Mouse (Mus musculus): ENCODE results near the gene Cyp4a30b. TPM values are rescaled to one million over a fixed set of nuclear protein-coding genes. Genes with fewer than 3 reads are reported as not detected.
"Not testable (repeated sequence)": the region's sequence is repeated elsewhere in the genome, so short reads cannot be mapped to it uniquely, and the experiment has no call there.

Gene Cyp4a30b
- total RNA-seq (2015) = not detected in 2 replicates
- total RNA-seq (2017) = not detected in 2 replicates

DNA sequence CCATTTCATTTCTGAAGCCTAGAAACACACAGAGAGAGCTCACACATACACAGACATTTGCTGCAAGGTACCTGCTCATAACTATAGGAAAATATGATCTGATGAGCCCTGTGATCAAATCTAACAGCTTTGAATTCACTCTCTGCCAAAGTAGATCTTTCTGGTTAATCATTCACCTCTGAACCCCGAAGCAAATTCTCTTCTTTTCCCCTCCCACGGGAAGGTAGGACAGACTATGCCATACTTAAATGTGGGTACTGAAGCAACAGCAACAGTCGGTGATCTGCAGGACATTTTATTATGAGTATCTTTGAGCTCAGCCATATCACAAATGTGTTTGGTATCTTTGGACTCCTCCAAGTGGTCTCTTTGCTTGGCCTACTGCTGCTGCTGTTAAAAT lies at the start of gene Cyp4a30b:
Gene Cyp4a30b (plus strand): TSS at position 301 of the 400 bp plus-strand sequence.
- no peak for ATAC-seq (replicated peaks; ENCODE audit: poor library complexity)

DNA sequence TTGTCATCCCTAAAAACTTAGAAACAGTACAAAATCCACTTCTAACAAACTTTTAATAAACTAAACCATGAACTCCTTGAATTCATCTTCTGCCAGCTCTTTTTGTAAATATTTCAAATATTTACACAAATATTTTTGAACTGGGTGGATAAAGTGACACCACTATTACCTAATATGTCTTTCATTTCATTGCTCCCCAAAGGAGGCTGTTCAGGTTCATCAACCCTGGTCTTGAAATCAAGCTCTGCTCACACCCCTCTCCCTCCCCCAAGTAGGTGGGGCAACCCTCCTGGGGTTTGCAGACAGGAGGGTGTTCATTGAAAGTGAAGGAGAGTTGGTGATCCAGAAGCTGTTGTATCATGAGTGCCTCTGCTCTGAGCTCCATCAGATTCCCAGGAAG lies 41.1 kb upstream of the Cyp4a30b start, which contains the start of gene Cyp4a12b:
Gene Cyp4a12b (plus strand): TSS at position 301 of the 400 bp plus-strand sequence.
- ATAC-seq (replicated peaks; ENCODE audit: poor library complexity) = not testable (repeated sequence)

DNA sequence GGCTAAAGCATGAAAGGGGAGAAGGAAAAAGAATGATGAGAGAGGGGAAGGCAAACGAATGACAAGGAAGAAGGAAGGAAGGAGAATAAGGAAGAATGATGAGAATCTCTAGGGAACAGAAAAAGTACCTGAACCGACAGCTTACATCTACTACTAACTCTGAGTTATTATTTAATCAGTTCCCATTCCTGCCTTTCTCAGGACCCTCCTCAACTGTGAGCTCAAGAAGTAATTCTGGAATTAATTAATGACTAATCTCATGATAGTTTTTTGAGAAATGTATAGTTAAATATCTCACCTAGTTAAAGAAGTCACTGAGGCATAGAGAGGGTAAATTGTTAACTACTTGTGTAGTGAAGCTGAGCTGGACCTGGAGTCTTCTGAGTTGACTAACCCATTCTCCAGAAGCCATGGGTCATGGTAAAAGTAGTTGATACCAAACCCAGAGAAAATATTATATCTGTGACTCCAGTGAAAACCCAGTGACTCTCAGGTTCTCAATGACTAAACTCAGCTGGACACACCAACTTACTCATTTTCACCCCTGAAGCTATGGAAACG lies 1.7 kb upstream of the Cyp4a30b start:
- no peak for ATAC-seq (replicated peaks; ENCODE audit: poor library complexity)

DNA sequence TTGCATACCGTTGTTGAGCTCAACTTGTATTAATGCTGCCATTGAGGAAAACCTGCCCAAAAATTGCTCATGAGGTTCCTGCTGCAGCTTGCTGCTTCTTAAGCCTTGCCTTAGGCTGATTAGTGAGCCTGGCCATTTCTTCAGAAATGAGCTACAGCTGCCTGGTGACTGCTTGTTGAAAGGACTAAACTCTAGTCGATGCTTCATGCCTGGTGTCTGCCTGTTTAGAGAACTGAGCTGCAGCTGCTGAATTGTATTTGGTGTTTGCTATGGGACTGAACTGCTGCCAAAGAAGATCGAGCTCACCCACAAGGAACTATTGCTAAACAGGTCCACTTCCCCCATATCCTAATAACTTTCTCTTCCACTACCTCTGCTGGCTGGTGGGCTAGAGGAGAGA lies 21.2 kb downstream of the Cyp4a30b start:
- peak; percentile 50 for ATAC-seq (replicated peaks; ENCODE audit: poor library complexity)

DNA sequence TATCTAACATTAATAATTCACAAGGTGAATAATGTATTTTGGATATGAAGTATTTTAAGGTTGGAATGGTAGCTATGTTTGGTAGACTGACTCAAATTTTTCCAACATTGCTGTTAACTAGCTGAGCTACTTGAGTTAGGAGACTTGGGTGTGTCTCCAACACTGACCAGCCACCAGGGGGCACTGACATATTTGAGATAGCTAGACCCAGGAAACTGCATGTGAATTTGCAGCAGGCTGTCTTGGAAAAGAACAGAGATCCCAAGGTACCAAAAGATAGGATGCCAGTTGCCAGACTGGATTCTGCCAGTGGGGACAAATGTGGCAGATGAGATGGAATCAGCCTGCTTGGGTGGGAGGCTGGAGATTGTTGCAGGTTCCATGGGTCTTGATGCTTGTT lies 23.6 kb downstream of the Cyp4a30b start:
- ATAC-seq (replicated peaks; ENCODE audit: poor library complexity) = peak; percentile 94

DNA sequence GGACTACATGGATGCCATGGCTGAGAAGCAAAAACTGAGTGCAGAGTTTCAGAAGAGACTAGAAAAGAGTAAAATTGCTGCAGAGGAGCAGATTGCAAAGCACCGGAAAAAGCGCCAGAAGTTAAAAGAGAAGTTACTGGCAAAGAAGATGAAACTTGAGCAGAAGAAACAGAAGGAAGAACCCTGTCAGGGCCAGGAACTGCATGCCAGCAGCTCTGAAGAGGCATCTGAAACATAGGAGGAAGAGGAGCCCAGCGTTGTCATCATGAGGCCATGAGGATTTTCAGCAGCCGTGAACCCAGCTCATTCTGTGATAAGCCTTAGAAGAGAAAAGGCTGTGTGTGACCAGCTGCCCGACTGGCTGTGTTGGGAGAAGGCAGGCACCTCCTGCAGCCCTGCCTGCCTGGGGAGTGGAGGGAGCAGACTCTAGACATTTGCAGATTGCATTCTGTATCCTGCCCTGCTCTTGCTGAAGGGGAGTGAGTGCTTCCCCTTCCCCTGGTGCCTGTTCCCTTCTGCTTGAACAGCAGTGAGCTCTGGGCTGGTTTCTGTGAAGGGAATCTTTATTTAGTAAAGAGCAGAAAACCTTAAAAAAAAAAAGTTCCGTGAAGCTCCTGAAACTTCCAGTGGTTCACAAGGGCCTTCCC lies 28.7 kb downstream of the Cyp4a30b start:
- ATAC-seq (replicated peaks; ENCODE audit: poor library complexity) = peak; percentile 48

DNA sequence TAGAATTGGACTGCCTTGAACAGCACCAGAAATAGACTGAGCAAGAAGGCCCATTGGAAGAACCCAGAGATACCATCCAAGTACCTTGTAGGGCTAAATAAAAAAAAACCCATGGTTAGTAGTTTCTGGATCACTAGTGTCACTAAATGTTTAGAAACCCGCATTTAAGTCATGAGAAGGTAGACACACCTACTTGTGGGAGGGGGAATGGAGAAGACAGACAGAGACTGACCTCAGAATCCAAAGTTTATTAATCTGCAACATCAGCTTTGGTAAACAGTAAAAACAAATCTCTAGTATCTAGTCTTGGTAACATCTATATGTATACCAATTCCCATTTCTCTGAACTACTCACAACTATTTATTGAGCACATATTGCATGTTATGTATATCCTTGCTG lies 43.6 kb downstream of the Cyp4a30b start, which contains the start of gene Cyp4a14:
Gene Cyp4a14 (minus strand): TSS at position 142 of the 400 bp plus-strand sequence.
- ATAC-seq (replicated peaks; ENCODE audit: poor library complexity) = no peak

DNA sequence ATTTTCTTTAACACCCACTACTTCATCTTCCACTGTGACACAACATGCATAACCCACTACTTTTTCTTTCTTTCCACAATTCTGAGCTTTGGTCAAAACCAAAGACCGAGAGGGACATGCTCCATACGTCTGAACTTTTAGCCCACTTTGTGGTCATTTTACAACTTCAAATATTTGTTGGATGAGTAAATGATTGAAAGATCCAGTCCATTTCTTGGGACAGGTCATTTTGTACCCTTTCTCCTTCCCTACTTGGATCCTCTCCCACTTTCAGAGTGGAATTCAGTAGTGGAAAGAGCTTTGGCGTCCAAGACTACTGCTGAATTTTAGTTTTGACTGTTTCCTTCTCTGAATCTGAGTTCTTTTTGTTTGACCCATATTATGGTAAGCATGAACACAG lies 45.1 kb downstream of the Cyp4a30b start:
- no peak for ATAC-seq (replicated peaks; ENCODE audit: poor library complexity)

DNA sequence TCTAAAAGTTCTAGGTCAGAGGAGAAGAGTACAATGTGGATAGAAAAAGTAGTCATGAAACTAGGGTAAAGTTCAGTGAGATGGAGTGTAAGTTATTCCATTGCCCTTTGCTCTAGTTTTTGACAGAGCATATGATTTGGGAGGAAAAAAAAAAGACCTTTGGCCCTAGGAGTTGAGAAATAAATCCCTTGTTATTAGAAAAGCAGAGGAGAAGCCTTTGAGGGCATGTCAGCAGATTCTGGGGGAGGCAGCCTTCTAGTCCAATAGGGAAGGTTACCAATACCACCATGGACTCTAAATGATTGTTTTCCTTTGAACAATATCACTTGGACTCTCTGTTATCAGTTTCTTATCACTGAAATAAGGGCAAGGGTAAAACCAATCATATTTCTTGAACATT lies 61.6 kb downstream of the Cyp4a30b start:
- not testable (repeated sequence) for ATAC-seq (replicated peaks; ENCODE audit: poor library complexity)

DNA sequence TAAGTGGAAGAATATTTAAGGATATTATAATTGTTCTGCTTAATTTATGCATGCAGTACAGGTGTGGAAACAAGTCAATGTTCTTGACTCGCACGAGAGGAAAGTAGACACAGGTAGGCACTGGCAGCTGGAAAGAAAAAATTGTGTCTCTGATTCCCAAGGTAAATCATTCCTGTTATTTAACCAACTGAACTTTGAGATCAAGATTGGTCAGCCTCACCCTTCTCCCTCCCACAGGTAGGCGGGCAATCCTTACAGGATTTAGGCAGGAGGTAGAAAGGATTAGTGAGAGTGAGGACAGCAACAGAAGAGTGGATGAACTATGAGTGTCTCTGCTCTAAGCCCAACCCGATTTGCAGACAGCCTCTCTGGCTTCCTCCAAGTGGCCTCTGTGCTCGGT lies 65.6 kb downstream of the Cyp4a30b start, which contains the start of gene Cyp4a10:
Gene Cyp4a10 (plus strand): TSS at position 265 of the 400 bp plus-strand sequence.
- not testable (repeated sequence) for ATAC-seq (replicated peaks; ENCODE audit: poor library complexity)

DNA sequence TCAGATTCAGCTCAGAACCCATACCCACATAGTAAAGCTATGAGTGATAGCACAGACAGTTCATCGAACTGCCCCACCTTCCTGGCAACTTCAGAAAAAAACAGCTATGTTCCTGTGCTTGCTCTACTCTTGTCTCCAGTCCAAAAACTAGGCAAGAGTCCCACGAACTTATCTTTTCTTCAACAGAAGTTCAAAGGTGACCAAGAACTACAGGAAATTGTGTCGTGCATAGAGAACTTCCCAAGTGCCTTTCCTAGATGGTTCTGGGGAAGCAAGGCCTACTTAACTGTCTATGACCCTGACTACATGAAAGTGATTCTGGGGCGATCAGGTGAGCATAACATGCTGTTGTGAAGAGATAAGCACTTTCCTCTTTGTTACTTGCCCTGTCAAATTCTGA lies 67.0 kb downstream of the Cyp4a30b start:
- ATAC-seq (replicated peaks; ENCODE audit: poor library complexity) = no peak

Other genes starting within 250 kb of the Cyp4a30b start
- gene Cyp4a29, start 210.5 kb upstream of the Cyp4a30b start, total RNA-seq (2015) = not detected in 2 replicates
- not detected in 2 replicates for gene Cyp4a29, start 210.5 kb upstream of the Cyp4a30b start, total RNA-seq (2017)
- gene Cyp4a12a, start 153.6 kb upstream of the Cyp4a30b start, total RNA-seq (2015) = not detected in 2 replicates
- not detected in 2 replicates for gene Cyp4a12a, start 153.6 kb upstream of the Cyp4a30b start, total RNA-seq (2017)
- not detected in 2 replicates for gene Cyp4a12b, start 41.0 kb upstream of the Cyp4a30b start, total RNA-seq (2015)
- not detected in 2 replicates for gene Cyp4a12b, start 41.0 kb upstream of the Cyp4a30b start, total RNA-seq (2017)
- gene Cyp4a14, start 43.5 kb downstream of the Cyp4a30b start, total RNA-seq (2015) = not detected in 2 replicates
- gene Cyp4a14, start 43.5 kb downstream of the Cyp4a30b start, total RNA-seq (2017) = not detected in 2 replicates
- not detected in 2 replicates for gene Cyp4a10, start 65.7 kb downstream of the Cyp4a30b start, total RNA-seq (2015)
- gene Cyp4a10, start 65.7 kb downstream of the Cyp4a30b start, total RNA-seq (2017) = not detected in 2 replicates
- gene Cyp4a31, start 111.0 kb downstream of the Cyp4a30b start, total RNA-seq (2015) = not detected in 2 replicates
- not detected in 2 replicates for gene Cyp4a31, start 111.0 kb downstream of the Cyp4a30b start, total RNA-seq (2017)
- not detected in 2 replicates for gene Cyp4a32, start 148.4 kb downstream of the Cyp4a30b start, total RNA-seq (2015)
- not detected in 2 replicates for gene Cyp4a32, start 148.4 kb downstream of the Cyp4a30b start, total RNA-seq (2017)
- gene Cyp4b1, start 195.1 kb downstream of the Cyp4a30b start, total RNA-seq (2015) = not detected in 2 replicates
- not detected in 2 replicates for gene Cyp4b1, start 195.1 kb downstream of the Cyp4a30b start, total RNA-seq (2017)